Mouse (Mus musculus) liver, embryonic 12.5 days (tissue): Measurements from ENCODE around the gene Ipo4. TPM values are rescaled to one million over a fixed set of nuclear protein-coding genes. Genes with fewer than 3 reads are reported as not detected.

Experiments
- ATAC-seq: fragments of 200-750 bp; cut with Nextera tagmentation; 2 replicates; pipeline ENCODE4 v1.8.0; 2017; ENCODE audit warnings: moderate number of reproducible peaks, mild to moderate bottlenecking, moderate library complexity
- H3K27ac ChIP-seq: fragments of 300-500 bp; sonication (generic); 2 replicates; pipeline ENCODE4 v1.5.1; 2016; ENCODE audit warnings: mild to moderate bottlenecking
- H3K27me3 ChIP-seq: fragments of 300-500 bp; sonication (generic); replicated peaks from 2 replicates; pipeline ENCODE4 v1.6.1; 2016; ENCODE audit warnings: mild to moderate bottlenecking, moderate library complexity
- H3K36me3 ChIP-seq: fragments of 300-500 bp; sonication (generic); 2 replicates; pipeline ENCODE4 v1.6.1; 2016; ENCODE audit warnings: mild to moderate bottlenecking, moderate library complexity
- H3K4me1 ChIP-seq: fragments of 300-500 bp; sonication (generic); 2 replicates; pipeline ENCODE4 v1.6.1; 2016
- H3K4me2 ChIP-seq: fragments of 300-500 bp; sonication (generic); 2 replicates; pipeline ENCODE4 v1.6.1; 2016; ENCODE audit warnings: mild to moderate bottlenecking, moderate library complexity
- H3K4me3 ChIP-seq: fragments of 300-500 bp; sonication (generic); 2 replicates; pipeline ENCODE4 v1.5.1; 2016; ENCODE audit warnings: mild to moderate bottlenecking, moderate library complexity
- H3K9ac ChIP-seq: fragments of 300-500 bp; sonication (generic); 2 replicates; pipeline ENCODE4 v1.6.1; 2016; ENCODE audit warnings: mild to moderate bottlenecking, moderate library complexity
- H3K9me3 ChIP-seq: fragments of 300-500 bp; sonication (generic); replicated peaks from 2 replicates; pipeline ENCODE4 v1.6.1; 2016; ENCODE audit warnings: mild to moderate bottlenecking, moderate library complexity
- WGBS: fragments of 180-500 bp; shearing (Covaris S2); methylation state at CpG from one replicate; pipeline ENCODE4 v1.1.7; 2016; ENCODE audit not compliant: insufficient replicate concordance; 5-methylcytosine and 5-hydroxymethylcytosine counted together
- polyA plus RNA-seq: library from polyadenylated mRNA; unstranded; fragments of >200 nt; fragmentation: Nextera tagmentation; extraction: Ambion mirVana; gene quantifications from 2 replicates; pipeline ENCODE4 v1.2.1, GENCODE M21; 2016

Ipo4 gene
- polyA plus RNA-seq, 1 experiment from 2014 or later = 46.0 TPM

DNA sequence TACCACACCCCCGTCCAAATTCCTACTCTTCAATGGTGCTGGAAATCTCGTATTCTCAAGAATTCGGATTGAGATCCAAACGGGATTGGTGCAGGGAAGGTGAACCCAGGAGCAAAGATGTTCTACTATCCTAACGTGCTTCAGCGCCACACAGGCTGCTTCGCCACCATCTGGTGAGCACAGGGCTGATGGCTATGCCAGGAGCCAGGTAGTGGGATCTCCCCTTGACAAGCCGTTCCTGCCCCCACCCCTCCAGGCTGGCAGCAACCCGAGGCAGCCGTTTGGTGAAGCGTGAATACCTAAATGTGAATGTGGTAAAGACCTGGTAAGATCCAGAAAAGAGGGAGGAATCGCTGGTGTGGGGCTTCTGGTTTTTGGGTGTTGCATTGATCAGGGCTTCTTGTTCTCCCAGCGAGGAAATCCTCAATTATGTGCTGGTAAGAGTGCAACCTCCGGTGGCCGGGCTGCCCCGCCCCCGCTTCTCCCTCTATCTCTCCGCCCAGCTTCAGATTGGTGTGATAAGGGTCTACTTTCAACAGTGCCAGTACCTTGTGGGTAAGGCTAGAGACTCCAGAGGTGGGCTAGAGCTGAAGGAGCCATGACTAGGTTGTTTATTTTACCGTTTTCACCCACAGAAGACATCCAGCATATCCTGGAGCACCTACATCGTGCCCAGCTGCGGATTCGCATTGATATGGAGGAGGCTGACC lies 17.1 kb downstream of the Ipo4 start:
- 19% methylated on average over 22 of the region's 22 CpGs for WGBS
- Histone ChIP-seq H3K27me3 (no peaks in the 10 kb centered on the region), H3K27ac (peak overlapping the region; percentile 58; the same call in 1 of the 2 replicates), H3K4me3 (peak overlapping the region; percentile 46), H3K9ac (peak overlapping the region; percentile 54), H3K4me1 (peaks cover 74% of the 10 kb centered on the region), H3K9me3 (no peaks in the 10 kb centered on the region), H3K4me2 (peak overlapping the region; percentile 80), H3K36me3 (peaks cover 1% of the 10 kb centered on the region; the same call in 1 of the 2 replicates)
- ATAC-seq = peak; percentile 62

DNA sequence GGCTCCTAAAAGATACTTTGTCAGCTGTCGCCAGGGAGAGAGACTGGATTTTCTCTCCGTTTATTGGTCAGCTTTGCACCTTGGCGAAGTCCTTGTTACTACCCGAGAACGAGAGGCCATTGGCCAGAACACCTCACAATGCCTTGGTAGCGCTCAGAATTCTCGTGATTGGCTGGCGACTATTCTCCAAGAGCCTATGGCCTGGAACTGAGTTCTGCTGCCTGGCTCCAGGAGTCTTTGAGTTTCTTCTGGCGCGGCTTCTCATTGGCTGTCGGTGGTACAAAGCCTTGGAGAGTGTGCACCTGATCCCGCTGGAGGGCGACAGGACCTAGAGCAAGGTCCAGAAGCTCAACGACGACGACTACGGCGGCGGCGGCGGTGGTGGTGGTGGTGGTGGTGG lies 17.9 kb downstream of the Ipo4 start, which contains the start of gene Rec8:
Gene Rec8, plus strand, starts transcription at position 216 of the 400 bp plus-strand sequence.
- peak within 1 kb of the TSS; percentile 58 for H3K27ac ChIP-seq
- 22% methylated on average over 21 of the region's 21 CpGs for WGBS

DNA sequence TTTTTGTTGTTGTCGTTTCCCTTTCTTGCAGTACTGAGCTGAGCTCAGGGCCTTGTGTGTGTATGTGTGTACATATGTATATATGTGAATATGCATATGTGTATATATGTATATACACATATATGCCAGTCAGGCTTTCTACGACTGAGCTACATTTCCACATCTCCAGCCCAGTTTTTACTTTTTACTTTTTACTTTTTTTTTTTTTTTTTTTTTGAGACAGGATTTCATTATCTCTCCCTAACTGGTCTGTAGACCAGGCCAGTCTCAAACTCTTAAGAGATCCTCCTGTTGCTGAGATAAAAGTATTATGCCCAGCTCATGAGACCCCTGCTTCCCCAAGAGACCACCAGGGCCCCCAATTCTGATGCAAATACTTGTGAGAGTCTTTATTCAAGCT lies 18.9 kb downstream of the Ipo4 start:
- peaks cover 76% of the 10 kb centered on the region for H3K4me1 ChIP-seq
- peak overlapping the region; percentile 72 for H3K27ac ChIP-seq
- no peak overlapping the region for H3K4me3 ChIP-seq
- no peak for ATAC-seq
- no peak overlapping the region for H3K4me2 ChIP-seq
- no peaks in the 10 kb centered on the region for H3K27me3 ChIP-seq
- H3K36me3 ChIP-seq = no peaks in the 10 kb centered on the region
- 65% methylated on average over 2 of the region's 2 CpGs for WGBS
- H3K9ac ChIP-seq = no peak overlapping the region
- no peaks in the 10 kb centered on the region for H3K9me3 ChIP-seq

More for the DNA sequence above, 17.9 kb downstream of the Ipo4 start, which contains the start of gene Rec8:
- Histone ChIP-seq H3K4me3 (peak within 1 kb of the TSS; percentile 46), H3K4me2 (peak within 1 kb of the TSS; percentile 80), H3K27me3 (no peaks in the 10 kb centered on the region), H3K9me3 (no peaks in the 10 kb centered on the region), H3K9ac (peak within 1 kb of the TSS; percentile 54), H3K36me3 (no peaks in the 10 kb centered on the region), H3K4me1 (peaks cover 81% of the 10 kb centered on the region)
- ATAC-seq = peak; percentile 65

DNA sequence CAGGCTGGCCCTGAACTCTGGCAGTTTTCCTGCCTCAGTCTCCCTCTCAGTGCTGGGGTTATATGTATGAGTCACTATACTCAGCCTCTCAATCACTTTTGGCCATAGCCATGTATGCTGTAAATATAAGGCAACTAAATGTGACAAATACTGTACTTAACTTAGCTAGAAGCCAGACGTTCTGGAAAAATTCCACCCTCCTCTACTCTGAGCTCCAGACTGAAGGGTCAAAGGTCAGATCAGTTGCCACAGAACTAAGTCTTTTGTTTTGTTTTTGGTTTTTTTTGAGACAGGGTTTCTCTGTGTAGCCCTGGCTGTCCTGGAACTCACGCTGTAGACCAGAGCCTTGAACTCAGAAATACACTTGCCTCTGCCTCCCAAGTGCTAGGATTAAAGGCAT lies 19.9 kb downstream of the Ipo4 start:
- no peak overlapping the region for H3K4me3 ChIP-seq
- no peaks in the 10 kb centered on the region for H3K27me3 ChIP-seq
- H3K4me1 ChIP-seq = peaks cover 71% of the 10 kb centered on the region
- 0 out of 2 replicates have a peak overlapping the region, but pooled peaks have one; percentile 6 for H3K9ac ChIP-seq
- WGBS = 72% methylated on average over 2 of the region's 2 CpGs
- ATAC-seq = no peak
- peaks cover 1% of the 10 kb centered on the region for H3K36me3 ChIP-seq
- no peaks in the 10 kb centered on the region for H3K9me3 ChIP-seq
- no peak overlapping the region for H3K4me2 ChIP-seq
- peak overlapping the region; percentile 83 for H3K27ac ChIP-seq

DNA sequence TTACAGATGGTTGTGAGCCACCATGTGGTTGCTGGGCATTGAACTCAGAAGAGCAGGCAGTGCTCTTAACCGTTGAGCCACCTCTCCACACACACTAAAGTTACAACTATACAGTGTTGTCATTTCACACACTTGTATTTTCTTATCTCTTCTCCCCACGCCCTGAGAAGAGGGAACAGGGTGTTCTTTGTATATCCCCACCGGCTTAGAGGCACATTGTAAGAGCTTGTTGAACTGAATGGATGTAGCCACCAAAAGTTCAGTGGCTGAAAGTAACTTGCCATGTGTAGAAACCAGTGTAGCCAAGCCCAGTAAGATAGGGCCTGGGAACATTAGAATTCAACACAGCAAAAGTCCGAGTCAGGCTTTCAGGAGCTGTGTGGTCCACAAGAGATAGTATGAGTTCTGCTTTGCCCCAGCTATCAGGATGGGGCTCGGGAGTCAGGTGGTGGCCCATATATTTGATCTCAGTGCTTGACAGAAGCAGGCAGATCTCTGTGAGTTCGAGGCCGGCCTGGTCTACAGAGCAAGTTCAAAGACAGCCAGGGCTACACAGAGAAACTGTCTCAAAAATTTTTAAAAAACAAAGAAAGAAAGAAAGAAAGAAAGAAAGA lies 21.1 kb downstream of the Ipo4 start:
- 0 out of 2 replicates have a peak overlapping the region, but pooled peaks have one; percentile 28 for H3K9ac ChIP-seq
- H3K4me2 ChIP-seq = peak overlapping the region; percentile 20; the same call in 1 of the 2 replicates
- H3K4me3 ChIP-seq = no peak overlapping the region
- WGBS = 29% methylated on average over 7 of the region's 7 CpGs
- H3K4me1 ChIP-seq = peaks cover 69% of the 10 kb centered on the region
- H3K36me3 ChIP-seq = peaks cover 11% of the 10 kb centered on the region
- no peaks in the 10 kb centered on the region for H3K27me3 ChIP-seq
- H3K9me3 ChIP-seq = no peaks in the 10 kb centered on the region
- ATAC-seq = peak; percentile 84
- peak overlapping the region; percentile 83 for H3K27ac ChIP-seq

DNA sequence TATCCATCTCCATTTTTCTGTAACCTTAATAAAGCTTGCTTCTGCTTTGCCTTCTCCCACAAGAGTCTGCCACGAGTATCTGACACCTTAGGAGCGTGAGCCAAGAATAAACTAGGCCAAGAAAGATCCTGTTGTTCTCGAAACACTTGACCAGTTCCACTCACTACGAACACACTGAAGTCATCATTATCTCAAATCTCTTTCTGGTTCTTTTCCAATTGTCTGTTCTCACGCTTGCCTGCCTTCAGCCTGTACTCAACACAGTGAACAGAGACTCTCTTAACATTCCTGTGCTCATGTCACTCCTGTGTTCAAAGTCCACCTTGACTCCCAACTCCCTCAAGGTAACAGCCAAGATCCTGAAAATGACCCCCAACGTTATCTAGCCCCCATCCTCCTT lies 22.4 kb downstream of the Ipo4 start:
- Histone ChIP-seq H3K4me2 (no peak overlapping the region), H3K4me1 (peaks cover 56% of the 10 kb centered on the region), H3K4me3 (no peak overlapping the region), H3K27ac (peak overlapping the region; percentile 63; the same call in 1 of the 2 replicates), H3K27me3 (no peaks in the 10 kb centered on the region), H3K9me3 (no peaks in the 10 kb centered on the region), H3K36me3 (peaks cover 24% of the 10 kb centered on the region), H3K9ac (no peak overlapping the region)
- WGBS = 69% methylated on average over 6 of the region's 6 CpGs
- no peak for ATAC-seq

DNA sequence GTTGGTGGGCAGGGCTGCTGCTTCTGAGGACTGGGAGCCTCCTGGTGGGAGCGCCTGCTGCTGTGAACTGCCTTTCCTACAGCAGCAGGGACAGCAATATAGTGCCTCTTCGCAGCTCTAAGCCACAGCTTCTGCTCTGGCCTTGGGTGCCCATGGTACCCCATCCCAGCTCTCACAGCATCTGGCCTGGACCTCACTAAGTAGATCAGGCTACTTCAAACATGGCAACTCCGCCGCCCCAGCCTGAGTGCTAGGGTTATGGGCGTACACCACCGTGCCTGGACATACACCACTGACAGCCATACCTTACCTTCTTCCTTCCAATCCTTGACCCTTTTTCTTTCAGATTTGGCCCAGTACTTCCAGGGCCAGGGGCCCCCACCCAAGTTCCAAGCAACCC lies 27.4 kb downstream of the Ipo4 start:
- peaks cover 61% of the 10 kb centered on the region for H3K36me3 ChIP-seq
- no peak overlapping the region for H3K27ac ChIP-seq
- no peak overlapping the region for H3K4me2 ChIP-seq
- H3K4me3 ChIP-seq = no peak overlapping the region
- no peak overlapping the region for H3K9ac ChIP-seq
- H3K27me3 ChIP-seq = no peaks in the 10 kb centered on the region
- H3K4me1 ChIP-seq = peaks cover 45% of the 10 kb centered on the region
- no peak for ATAC-seq
- H3K9me3 ChIP-seq = no peaks in the 10 kb centered on the region
- WGBS = 93% methylated on average over 6 of the region's 6 CpGs

DNA sequence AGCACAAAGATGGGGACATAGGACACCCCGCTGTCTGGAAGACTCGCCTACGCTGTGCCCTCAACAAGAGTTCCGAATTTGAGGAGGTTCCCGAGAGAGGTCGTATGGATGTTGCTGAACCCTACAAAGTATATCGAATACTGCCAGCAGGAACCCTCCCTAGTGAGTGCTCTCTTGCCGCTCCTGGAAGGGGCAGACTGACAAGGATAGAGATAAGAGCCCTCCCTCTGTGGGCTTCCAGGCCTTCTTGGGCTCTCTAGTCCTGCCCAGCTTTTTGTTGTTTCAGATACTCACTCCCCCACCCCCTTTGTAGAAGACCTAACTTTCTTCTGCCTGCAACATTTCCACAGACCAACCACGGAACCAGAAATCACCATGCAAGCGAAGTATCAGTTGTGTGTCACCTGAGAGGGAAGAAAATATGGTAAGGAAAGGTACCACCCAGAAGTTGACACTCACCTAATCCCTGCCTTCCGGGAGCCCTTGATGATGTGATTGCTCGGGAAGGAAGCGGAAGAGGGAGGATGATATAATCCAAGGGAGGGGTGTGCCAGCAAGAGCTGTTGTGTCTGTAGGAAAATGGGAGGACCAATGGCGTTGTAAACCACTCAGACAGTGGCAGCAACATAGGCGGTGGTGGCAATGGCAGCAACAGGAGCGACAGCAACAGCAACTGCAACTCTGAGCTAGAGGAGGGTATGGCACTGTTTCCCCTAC lies 29.9 kb downstream of the Ipo4 start:
- Histone ChIP-seq H3K4me2 (peak overlapping the region; percentile 70), H3K4me3 (peak overlapping the region; percentile 35), H3K27me3 (no peaks in the 10 kb centered on the region), H3K9me3 (no peaks in the 10 kb centered on the region), H3K36me3 (peaks cover 84% of the 10 kb centered on the region), H3K9ac (peak overlapping the region; percentile 59), H3K27ac (peak overlapping the region; percentile 72), H3K4me1 (peaks cover 46% of the 10 kb centered on the region)
- 72% methylated on average over 16 of the region's 16 CpGs for WGBS
- peak; percentile 37; the same call in 1 of the 2 replicates for ATAC-seq

DNA sequence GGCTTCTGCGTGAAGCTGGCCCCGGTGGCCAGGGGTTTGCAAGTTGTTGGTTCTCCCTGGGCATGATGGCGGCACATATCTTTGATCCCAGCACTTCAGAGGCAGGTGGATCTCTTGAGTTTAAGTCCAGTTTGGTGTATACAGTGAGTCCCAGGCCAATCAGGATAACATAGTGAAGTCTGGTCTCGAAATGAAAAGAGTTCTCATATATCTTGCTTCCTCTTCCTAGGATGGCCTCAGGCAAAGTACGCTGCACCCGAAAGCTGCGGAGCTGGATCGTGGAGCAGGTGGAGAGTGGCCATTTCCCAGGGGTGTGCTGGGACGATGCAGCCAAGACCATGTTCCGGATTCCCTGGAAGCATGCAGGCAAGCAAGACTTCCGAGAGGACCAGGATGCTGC lies 30.9 kb downstream of the Ipo4 start:
- Histone ChIP-seq H3K27me3 (no peaks in the 10 kb centered on the region), H3K4me2 (peak overlapping the region; percentile 70), H3K9me3 (no peaks in the 10 kb centered on the region), H3K4me1 (peaks cover 46% of the 10 kb centered on the region), H3K27ac (peak overlapping the region; percentile 94), H3K36me3 (peaks cover 86% of the 10 kb centered on the region), H3K4me3 (peak overlapping the region; percentile 63), H3K9ac (peak overlapping the region; percentile 70)
- no peak for ATAC-seq
- 87% methylated on average over 11 of the region's 11 CpGs for WGBS

DNA sequence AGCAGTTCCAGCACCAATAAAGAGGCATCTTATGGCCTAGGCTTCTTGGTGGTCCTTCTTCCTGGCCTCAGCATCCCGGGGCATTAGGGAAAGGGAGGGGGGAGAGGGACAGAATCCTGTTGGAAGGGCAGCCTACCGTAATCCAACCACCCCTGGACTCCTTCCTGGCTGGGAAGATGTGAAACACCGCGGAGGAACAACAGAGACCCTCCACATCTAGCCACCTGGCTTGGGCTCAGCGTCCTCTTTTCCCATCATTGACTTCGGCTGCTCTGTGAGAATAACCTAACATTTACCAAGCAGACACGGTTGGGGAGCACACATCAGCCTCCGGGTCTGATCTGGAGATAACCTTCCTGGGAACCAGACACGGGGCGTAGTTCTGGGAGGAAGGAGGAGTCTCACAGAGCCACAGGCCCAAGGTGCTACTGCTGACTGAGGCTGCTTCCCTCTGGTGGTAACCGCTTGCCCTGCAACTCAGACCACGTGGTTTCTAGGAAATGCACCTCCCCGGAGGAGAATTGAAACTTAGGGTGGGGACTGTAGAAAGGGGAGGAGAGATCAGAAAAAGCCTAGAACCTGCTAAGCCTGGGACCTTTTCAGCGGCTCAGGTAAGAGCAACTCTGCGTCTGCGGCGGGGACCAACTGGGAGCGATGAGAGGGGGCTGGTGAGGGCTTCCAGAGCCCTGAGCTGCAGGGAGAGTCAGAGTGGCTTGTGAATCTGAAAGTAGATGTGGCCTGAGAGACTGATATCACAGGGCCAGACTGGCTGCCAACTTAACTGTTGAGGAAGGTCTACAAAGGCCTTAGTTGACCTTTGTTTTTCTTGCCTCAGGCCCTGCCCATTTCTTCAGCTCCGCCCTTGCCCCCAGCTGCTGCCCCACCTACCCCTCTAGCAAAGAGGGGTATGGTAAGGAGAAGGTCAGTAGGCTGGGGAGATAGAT lies 31.9 kb downstream of the Ipo4 start:
- H3K36me3 ChIP-seq = peaks cover 86% of the 10 kb centered on the region
- WGBS = 16% methylated on average over 19 of the region's 19 CpGs
- H3K9ac ChIP-seq = peak overlapping the region; percentile 72
- peak overlapping the region; percentile 70 for H3K4me2 ChIP-seq
- peak overlapping the region; percentile 94 for H3K27ac ChIP-seq
- H3K9me3 ChIP-seq = no peaks in the 10 kb centered on the region
- peak; percentile 94 for ATAC-seq
- H3K4me1 ChIP-seq = peaks cover 46% of the 10 kb centered on the region
- H3K4me3 ChIP-seq = peak overlapping the region; percentile 63
- no peaks in the 10 kb centered on the region for H3K27me3 ChIP-seq

DNA sequence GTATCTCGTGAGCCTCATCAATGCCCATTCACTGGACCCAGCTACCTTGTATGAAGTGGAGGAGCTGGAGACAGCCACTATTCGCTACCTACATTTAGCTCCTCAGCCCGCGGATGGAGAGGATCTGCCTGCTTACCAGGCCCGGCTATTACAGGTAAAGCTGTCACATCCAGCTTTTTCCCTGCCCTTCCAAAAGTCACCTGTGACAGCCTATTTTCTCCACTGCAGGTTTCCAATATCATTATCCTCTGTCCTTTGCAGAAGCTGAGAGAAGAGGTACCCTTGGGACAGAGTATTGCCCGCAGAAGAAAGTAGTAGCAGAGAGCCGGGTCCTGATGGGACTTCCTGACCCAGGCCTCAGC lies 32.5 kb downstream of the Ipo4 start, which contains the start of gene Irf9:
Gene Irf9, plus strand, starts transcription at position 301 of the 362 bp plus-strand sequence.
- peaks cover 46% of the 10 kb centered on the region for H3K4me1 ChIP-seq
- H3K27me3 ChIP-seq = no peaks in the 10 kb centered on the region
- peak within 1 kb of the TSS; percentile 94 for H3K27ac ChIP-seq
- WGBS = 81% methylated on average over 7 of the region's 7 CpGs
- peak within 1 kb of the TSS; percentile 70 for H3K4me2 ChIP-seq
- peak within 1 kb of the TSS; percentile 63 for H3K4me3 ChIP-seq
- ATAC-seq = no peak
- peak within 1 kb of the TSS; percentile 72 for H3K9ac ChIP-seq
- peaks cover 86% of the 10 kb centered on the region for H3K36me3 ChIP-seq
- H3K9me3 ChIP-seq = no peaks in the 10 kb centered on the region
